Mouse (Mus musculus): Measurements from ENCODE around the gene Llcfc1. TPM values are rescaled to one million over a fixed set of nuclear protein-coding genes. Genes with fewer than 3 reads are reported as not detected.

Gene Llcfc1
- total RNA-seq, 2 experiments from 2014 or later: not detected

DNA sequence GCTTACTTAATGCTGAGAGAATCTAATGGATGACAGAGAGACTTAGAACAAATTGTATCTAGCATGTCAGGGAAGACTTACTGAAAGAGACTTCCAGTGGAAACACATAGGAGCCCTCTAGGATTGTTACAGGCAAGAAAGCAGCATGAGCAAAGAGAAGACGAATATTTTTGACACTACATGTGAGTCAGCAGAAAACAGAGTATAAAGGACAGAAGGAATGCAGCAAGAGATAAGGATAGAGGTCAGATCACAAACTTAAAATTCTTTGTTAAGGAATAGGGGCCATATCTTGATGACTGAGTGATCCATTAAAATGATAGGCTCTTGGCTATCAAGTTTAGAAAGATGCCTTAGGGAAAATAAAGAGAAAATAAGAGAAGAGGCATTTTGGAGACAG, 17.0 kb downstream of the Llcfc1 start:
- DNase-seq (ENCODE audit: extremely low spot score in 1 of 2, low spot score in 1 of 2): no peak

DNA sequence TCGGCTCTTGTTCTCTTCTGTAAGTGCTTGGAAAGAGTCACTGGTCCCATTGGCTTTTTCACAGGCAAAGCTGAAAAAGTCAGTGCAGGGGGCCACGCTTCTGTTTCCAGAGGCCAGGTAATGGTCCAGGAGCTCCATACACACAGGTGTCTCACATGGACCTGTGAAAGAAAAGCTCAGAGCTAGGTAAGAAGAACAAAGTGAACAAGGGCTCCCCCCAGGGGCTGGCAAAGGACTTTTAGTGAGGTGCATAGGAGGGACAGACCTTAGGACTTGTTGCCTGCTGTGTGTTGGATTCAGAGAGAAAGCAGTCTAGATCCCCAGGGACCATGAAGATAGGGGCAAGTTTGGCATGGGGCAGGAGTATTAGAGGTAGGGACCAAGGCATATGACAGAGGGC, 18.7 kb downstream of the Llcfc1 start:
- DNase-seq (ENCODE audit: extremely low spot score in 1 of 2, low spot score in 1 of 2): no peak

DNA sequence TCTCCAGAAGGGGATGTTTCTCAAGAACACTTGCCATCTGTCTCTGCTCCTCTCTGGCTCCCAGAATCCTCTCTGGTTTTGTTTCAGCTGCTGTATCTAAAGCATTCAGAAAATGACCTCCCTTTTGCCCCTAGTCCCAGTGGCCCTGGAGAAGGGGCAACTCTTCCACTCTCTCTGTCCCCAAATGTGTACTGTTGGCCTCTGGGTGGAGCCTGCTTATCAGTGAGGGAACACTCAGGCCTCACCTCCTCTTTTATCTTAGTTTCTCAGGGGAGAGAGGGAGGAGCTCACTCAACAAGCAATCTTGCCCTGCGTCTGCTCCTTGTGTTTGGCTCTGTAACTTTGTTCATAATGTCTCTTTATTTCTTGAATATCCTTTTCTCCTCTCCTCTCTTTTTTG, 19.9 kb downstream of the Llcfc1 start, which contains the start of gene Kel:
Gene Kel (minus strand): TSS at position 217 of the 400 bp plus-strand sequence.
- no peak for DNase-seq (ENCODE audit: extremely low spot score in 1 of 2, low spot score in 1 of 2)

GRCm38 (mm10) chr6:41706275-41706674, 22.0 kb downstream of the Llcfc1 start:
- DNase-seq (ENCODE audit: extremely low spot score in 1 of 2, low spot score in 1 of 2): no peak

DNA sequence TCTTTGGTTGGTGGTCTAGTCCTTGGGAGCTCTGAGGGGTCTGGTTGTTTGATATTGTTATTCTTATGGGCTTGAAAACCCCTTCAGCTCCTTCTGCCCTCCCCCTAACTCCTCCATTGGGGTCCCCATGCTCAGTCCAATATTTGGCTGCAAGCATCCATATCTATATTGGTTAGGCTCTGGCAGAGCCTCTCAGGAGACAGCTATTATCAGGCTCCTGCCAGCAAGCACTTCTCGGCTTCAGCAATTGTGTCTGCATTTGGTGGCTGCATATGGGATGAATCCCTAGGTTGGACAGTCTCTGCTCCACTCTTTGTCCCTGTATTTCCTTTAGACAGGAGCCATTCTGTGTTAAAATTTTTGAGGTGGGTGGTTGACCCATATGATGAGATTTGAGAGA, 26.1 kb downstream of the Llcfc1 start:
- DNase-seq (ENCODE audit: extremely low spot score in 1 of 2, low spot score in 1 of 2): no peak

DNA sequence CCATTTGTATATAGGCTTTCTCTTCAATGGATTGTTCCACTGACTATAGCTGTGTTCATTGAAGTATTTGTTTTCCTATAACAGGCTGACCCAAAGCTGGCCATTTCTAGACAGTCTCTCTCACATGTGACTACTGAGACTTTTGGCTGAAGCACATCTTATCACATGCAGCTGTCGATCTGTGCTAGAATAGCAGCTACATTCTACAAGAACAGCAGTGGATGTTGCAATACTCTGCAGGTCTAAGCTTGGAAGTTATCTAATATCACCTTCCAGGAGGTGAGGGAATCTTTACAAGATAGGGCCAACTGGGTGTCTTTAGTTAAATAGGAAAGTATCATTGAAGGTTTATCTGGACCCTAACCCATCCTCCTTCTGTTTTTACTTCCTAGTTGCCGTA, 37.2 kb downstream of the Llcfc1 start:
- DNase-seq (ENCODE audit: extremely low spot score in 1 of 2, low spot score in 1 of 2): no peak

- no peak for DNase-seq (ENCODE audit: extremely low spot score in 1 of 2, low spot score in 1 of 2)
Observed at GRCm38 (mm10) chr6:41727989-41728609, 43.9 kb downstream of the Llcfc1 start.

DNA sequence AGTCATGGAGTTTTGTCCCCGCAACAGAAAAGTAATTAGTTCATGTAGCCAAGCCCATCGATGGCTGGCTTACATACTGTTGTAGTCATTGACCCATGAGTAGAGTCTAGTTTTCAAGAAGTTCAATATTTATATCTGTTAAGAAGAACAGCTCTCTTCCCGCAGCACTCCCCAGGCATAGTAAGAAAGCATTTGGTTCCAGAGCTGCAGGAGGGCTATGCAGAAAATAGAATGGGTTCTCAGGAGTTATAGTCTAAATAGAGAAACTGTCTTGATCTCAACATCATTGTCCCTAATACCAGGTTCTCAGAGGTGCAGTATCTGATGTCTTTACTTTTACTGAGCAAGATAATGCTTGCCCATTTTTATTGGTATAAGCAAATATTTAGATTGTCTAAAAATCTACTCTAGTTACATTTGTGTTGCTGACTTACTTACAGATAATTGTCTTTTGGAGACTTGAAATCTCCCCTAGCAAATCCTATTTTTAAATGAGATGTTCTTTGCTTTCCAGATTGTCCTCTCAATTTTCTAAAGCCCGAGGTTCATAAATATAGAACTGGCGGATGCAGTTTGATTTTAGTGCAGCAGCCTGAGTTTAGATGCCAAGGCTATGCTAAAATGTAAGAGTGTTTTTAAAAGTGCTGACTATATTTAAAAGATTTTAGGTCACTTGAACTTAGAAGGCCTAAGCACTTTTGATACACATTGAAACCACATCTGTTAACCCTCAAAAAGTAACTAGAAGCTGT, 50.7 kb downstream of the Llcfc1 start:
- no peak for DNase-seq (ENCODE audit: extremely low spot score in 1 of 2, low spot score in 1 of 2)

Other genes with a start within 250 kb of the Llcfc1 start
- gene Gm10334, start 238.3 kb upstream of the Llcfc1 start, total RNA-seq (2021): not detected
- gene Prss1, start 225.5 kb upstream of the Llcfc1 start, total RNA-seq (2021): not detected
- gene Prss2, start 162.6 kb upstream of the Llcfc1 start, total RNA-seq (2021): not detected
- 10 to 100 TPM; 67.6 to 67.9 TPM for gene Ephb6, start 78.9 kb upstream of the Llcfc1 start, total RNA-seq (2021)
- 1 to 10 TPM in 1 of 2 experiments, under 1 TPM in 1; 0.57 to 1.2 TPM for gene Trpv6, start 48.0 kb upstream of the Llcfc1 start, total RNA-seq (2021)
- not detected for gene Trpv5, start 3.7 kb upstream of the Llcfc1 start, total RNA-seq (2021)
- gene Kel, start 19.9 kb downstream of the Llcfc1 start, total RNA-seq (2021): not detected
- not detected for gene Olfr459, start 90.7 kb downstream of the Llcfc1 start, total RNA-seq (2021)
- not detected for gene Pip, start 163.1 kb downstream of the Llcfc1 start, total RNA-seq (2021)
- not detected for gene Sval2, start 168.6 kb downstream of the Llcfc1 start, total RNA-seq (2021)

Measured in layer of hippocampus, postnatal 25 days (tissue).